Mouse (Mus musculus) liver, postnatal 0 days (tissue): ENCODE data around the gene Cdk14.
A peak's percentile ranks its signal among the peaks of the same experiment; 100 is the strongest.

Experiments
- CTCF ChIP-seq: sonication (generic); IDR thresholded peaks from 2 replicates; pipeline ENCODE4 v1.5.1; 2016; ENCODE audit warnings: antibody characterized with exemption, low read depth
- EP300 ChIP-seq: IDR thresholded peaks from 2 replicates; pipeline ENCODE4 v1.6.1; 2016; ENCODE audit warnings: antibody characterized with exemption, low read depth, mild to moderate bottlenecking

GRCm38 (mm10) chr5:4918376-4918775 lies 501.7 kb downstream of the Cdk14 start:
- TF ChIP-seq CTCF, result peak; percentile 88
- TF ChIP-seq EP300, result no peak
